Mouse (Mus musculus) embryo, embryonic 11 days (tissue): ENCODE data around the gene Nek9.
"Not testable (repeated sequence)": the region's sequence is repeated elsewhere in the genome, so short reads cannot be mapped to it uniquely, and the experiment has no call there.

Experiments
- DNase-seq: peaks from one replicate; pipeline ENCODE4 v3.0.0-alpha.2; 2015

The Nek9 gene

GRCm38 (mm10) chr12:85288486-85289156 lies 50.5 kb downstream of the Nek9 start, which contains the start of gene Zc2hc1c:
Gene Zc2hc1c, plus strand, starts transcription at chr12:85288591.
- DNase-seq: peak; percentile 96

GRCm38 (mm10) chr12:85287809-85288485 lies 51.2 kb downstream of the Nek9 start, which contains the start of gene Acyp1:
Gene Acyp1, minus strand, starts transcription at chr12:85288438.
- no peak for DNase-seq

GRCm38 (mm10) chr12:85286941-85287340 lies 52.2 kb downstream of the Nek9 start:
- no peak for DNase-seq

DNA sequence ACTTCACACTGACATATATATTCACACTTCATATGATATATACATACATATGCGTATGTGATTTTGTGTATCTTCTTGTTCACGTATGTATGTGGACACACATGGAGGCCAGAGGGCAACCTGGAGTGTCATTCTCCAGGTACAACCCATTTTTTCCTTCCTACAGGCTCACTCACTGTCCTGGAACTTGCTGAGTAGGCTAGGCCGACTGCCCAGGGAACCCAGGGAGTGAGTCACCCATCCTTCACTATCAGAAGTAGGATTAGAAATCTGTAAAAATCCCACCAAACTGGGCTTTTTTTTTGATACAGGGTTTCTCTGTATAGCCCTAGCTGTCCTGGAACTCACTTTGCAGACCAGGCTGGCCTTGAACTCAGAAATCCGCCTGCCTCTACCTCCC lies 54.2 kb downstream of the Nek9 start:
- DNase-seq: no peak

- DNase-seq: no peak
These were observed 54.8 kb downstream of the Nek9 start for GRCm38 (mm10) chr12:85284331-85284730.

DNA sequence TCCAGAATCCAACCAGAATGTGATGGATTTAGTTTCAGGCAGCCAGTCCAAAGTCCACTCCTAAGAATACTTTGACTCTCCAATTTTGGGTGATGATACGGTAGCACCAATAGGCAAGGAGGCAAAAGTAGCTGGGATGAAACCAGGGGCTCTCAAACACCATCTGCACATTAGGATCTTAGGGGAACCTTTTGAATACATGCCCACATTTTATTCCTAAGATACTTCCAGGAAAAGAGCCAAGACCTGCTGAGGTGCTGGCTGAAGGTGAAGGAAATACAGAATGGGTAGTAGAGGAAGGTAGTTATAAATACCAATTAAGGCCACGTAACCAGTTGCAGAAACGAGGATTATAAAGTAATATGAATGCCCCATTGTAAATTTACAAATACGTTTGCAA lies 57.4 kb downstream of the Nek9 start:
- not testable (repeated sequence) for DNase-seq

DNA sequence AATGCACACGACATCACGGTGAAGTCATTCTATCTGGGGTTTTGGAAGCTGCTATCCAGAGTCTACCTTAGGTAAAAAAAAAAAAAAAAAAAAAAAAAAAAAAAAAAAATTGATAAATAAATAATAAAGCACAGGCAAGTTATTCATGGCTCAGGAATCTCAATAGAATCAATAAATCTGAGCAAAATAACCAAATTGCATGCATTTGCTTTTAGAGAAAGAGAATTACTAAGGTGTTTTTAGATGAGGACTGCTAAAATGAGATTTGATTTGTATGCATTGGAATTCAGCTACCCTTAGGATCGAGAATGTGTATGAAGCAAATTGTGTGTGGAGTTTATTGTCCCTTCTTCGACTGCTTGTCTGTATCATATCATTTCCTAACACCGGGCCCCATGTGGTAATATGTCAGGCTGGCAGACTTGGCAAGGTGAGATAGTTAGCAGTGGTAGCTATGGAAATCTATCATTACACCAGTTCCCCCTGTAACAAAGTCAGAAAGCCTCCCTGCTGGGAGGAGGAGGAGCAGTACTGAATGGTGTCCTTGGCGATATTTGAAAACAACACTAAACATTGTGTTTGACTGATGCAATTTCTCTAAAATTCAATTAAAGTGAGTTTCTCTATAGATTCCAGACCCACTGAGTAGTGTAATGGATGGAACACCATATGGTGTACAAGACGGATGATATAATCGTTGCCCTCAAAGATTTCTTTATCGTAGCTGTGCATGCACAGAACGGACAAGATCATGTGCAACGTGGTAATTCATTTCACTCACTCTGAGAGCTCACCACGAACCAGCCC lies 58.1 kb downstream of the Nek9 start:
- no peak for DNase-seq

DNA sequence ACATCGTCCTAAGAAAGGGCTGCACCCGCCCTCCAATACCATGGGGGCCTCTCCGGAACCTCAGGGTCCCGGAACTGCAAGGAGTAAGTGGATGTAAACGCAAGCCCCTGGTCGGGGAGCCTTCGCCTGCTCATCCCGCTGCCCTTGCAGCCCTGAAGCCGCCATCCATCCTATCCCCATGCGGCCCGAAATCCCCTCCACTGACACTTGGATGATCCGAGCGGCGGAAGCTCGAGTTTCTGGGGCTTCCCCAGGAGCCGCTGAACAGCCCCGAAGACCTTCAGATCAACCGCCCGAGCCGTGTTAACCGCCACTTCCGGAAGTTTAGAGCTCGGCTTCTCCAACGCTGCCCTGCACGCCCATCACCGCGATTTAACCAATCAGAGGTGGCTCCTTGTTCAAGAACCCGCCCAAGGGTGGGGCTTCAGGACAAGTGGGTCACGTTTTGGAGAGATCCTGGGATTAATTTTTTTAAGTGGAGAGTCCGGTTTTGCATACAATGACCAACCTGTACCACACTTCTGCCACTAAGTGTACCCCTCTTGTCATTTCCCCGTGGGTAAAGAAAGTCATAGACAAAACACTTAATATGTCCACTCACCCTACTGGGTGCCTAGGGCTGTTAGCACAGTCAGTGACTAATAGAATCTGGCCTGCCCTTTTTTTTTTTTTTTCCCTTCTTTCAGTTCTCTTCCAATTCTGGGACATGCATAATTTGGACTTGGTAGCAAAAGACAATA lies 58.9 kb downstream of the Nek9 start:
- peak; percentile 99 for DNase-seq

GRCm38 (mm10) chr12:85279396-85280080 lies 59.6 kb downstream of the Nek9 start:
- DNase-seq: no peak

- no peak for DNase-seq
These were observed 60.2 kb downstream of the Nek9 start for GRCm38 (mm10) chr12:85278919-85279318.

GRCm38 (mm10) chr12:85276273-85276672 lies 62.9 kb downstream of the Nek9 start:
- DNase-seq: no peak

- DNase-seq: peak; percentile 40
These were observed 65.7 kb downstream of the Nek9 start for GRCm38 (mm10) chr12:85273508-85273907.

DNA sequence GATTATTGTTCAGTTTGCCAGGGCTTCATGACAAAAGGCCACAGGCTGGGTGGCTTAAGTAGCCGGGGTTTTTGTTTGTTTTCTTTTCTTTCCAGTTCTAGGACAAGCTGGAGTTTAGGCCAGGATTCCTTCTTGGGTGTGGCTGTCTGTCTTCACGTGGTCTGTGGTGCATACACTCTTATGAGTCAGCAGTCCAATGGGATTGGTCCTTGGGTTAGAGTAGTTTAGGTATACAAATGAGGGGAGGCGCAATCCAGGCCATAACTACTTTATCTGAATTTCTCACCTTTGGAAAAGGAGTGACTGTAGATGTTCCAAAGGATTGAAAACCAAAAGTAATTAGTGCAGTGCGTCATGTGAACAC lies 67.3 kb downstream of the Nek9 start:
- DNase-seq: no peak

GRCm38 (mm10) chr12:85271132-85271842 lies 67.9 kb downstream of the Nek9 start:
- no peak for DNase-seq

- DNase-seq: peak; percentile 94
These were observed 68.8 kb downstream of the Nek9 start, which contains the start of gene Mlh3 for GRCm38 (mm10) chr12:85270319-85270718. Gene Mlh3, minus strand, starts transcription at chr12:85270599.

DNA sequence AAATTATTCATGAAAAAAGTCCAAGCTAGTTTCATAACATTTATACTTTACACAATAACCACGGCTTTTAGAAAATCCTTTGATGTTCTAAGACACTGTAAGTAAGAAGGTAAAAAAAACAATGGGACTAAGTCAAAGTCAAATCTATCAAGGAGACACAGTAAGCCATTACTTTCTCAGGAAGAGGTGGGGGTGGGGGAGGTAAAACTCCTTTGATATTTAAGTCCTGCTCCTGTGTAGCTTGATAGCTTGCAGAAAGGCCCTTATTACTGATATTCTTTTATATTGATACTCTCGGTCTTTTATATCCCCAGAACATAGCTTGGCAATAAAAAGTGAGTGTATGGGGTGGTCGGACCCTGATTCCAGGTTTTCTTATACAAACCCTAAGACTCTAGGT lies 69.3 kb downstream of the Nek9 start:
- no peak for DNase-seq

GRCm38 (mm10) chr12:85266248-85266647 lies 72.9 kb downstream of the Nek9 start:
- no peak for DNase-seq

- DNase-seq: peak; percentile 69
These were observed 74.2 kb downstream of the Nek9 start for GRCm38 (mm10) chr12:85264940-85265339.

- no peak for DNase-seq
These were observed 74.6 kb downstream of the Nek9 start for GRCm38 (mm10) chr12:85264531-85264930.

- no peak for DNase-seq
These were observed 76.0 kb downstream of the Nek9 start for GRCm38 (mm10) chr12:85263190-85263589.

DNA sequence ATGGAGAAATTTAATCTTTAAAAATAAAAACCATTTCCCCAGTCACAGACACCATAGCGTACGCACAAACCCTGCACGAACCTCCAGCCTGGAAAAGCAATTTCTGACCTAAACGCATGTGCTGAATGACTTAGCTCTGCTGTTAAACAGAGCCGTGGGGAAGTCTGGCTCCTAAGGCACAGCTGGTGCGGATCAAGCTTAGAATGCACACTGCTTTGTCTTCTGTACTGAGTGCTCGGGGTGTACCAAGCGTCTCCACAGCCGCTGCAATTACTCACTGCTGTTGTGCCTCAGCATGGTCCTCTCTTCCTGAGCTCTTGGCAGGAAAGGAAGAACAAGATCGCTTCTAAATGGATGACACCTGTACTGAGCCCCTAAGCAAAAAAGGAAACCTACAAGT lies 76.7 kb downstream of the Nek9 start:
- DNase-seq: peak; percentile 83
